Mouse (Mus musculus) telencephalon, adult 2 months (tissue): Measurements from ENCODE around the gene Bpifb2.
"Not testable (repeated sequence)": the region's sequence is repeated elsewhere in the genome, so short reads cannot be mapped to it uniquely, and the experiment has no call there.

Source experiments
- DNase-seq: peaks from one replicate; pipeline ENCODE4 v3.0.0-alpha.2; 2011; ENCODE audit warnings: low read depth, low spot score

Bpifb2 gene

GRCm38 (mm10) chr2:153874745-153875144 lies at the start of gene Bpifb2:
TSS of gene Bpifb2 (plus strand) at chr2:153875045.
- DNase-seq: no peak

DNA sequence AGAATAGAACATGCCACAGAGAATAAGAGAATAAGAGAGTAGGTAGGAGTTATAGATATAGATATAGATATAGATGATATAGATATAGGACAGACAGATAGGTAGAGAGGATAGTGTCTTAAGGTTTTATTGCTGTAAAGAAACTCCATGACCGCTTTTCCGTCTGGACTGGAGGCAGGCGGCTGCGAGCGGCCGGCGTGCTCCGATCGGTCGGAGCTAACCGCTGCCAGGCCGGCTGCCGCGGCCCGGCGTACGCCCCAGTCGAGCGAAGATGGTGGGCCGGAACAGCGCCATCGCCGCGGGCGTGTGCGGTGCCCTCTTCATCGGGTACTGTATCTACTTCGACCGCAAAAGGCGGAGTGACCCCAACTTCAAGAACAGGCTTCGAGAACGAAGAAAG lies 48.9 kb upstream of the Bpifb2 start:
- not testable (repeated sequence) for DNase-seq

- DNase-seq: no peak
These were observed 47.5 kb upstream of the Bpifb2 start for GRCm38 (mm10) chr2:153827171-153827830.

GRCm38 (mm10) chr2:153828704-153829103 lies 46.1 kb upstream of the Bpifb2 start:
- DNase-seq: no peak

GRCm38 (mm10) chr2:153833291-153833690 lies 41.6 kb upstream of the Bpifb2 start:
- no peak for DNase-seq

GRCm38 (mm10) chr2:153842854-153843253 lies 32.0 kb upstream of the Bpifb2 start:
- DNase-seq: no peak

GRCm38 (mm10) chr2:153848389-153848788 lies 26.5 kb upstream of the Bpifb2 start:
- DNase-seq: no peak

- DNase-seq: no peak
These were observed 24.4 kb upstream of the Bpifb2 start for GRCm38 (mm10) chr2:153850351-153851029.

- DNase-seq: no peak
These were observed 23.9 kb upstream of the Bpifb2 start for GRCm38 (mm10) chr2:153851030-153851360.

DNA sequence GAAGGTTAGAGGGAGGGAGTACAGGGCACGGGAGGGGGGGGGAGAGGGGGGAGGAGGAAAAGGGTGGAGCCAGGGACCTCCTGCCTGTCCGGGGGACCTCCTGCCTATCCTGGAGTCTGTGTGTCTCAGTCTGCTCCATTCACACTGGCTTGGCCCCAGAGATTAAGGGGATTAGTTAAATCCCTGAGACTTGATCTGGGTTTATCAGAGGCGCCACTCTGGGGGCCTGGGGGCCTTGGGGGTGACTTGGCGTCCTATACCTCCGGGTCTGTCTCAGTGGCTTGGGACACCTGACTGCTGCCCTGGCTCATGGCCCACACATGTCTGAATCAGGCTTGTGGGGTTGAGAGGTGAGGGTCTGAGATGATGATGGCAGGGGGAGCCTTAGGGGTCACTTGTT lies 21.3 kb upstream of the Bpifb2 start:
- no peak for DNase-seq

DNA sequence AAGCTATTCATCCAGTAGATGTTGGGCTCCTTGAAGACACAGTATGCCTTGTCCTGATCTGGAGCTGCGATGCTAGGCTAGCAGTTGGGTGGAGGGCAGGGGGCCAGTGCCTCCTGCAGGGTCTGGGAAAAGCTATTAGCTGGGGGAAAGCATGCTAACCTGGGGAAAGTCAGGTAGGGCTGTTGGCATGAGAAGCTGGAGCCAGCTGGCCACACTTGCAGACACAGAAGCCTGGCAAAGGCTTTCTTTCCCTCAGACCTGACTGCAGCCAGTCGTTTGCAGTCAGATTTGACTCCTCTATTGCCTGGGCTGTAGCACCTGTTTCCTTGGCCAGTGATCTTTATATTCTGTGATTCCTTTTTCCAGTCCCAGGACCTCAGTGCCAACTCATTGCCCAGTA lies 15.3 kb upstream of the Bpifb2 start:
- DNase-seq: no peak

GRCm38 (mm10) chr2:153860315-153860714 lies 14.5 kb upstream of the Bpifb2 start:
- no peak for DNase-seq

GRCm38 (mm10) chr2:153860715-153861114 lies 14.1 kb upstream of the Bpifb2 start:
- DNase-seq: no peak

DNA sequence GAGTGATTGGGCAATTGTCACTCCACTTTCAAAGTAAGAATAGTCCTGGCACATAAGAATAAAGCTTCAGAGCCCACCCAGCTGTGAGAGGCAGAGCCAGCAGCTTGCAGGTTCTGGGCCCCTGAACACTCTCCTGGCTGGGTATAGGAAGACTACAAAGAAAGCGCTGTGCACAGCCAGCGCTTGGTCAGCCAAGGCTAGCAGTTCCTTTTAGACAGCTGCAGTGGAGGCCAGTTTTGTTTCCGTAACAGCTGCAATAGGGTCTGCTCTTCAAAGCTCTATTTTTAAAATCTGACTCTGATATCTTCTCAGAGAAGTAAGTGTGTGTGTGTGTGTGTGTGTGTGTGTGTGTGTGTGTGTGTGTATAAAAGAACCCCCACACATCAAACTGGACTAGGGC lies 12.9 kb upstream of the Bpifb2 start:
- no peak for DNase-seq

GRCm38 (mm10) chr2:153870984-153871383 lies 3.9 kb upstream of the Bpifb2 start, which contains the start of gene Sun5:
TSS of gene Sun5 (minus strand) at chr2:153871084.
- DNase-seq: no peak

- DNase-seq: no peak
These were observed 24.3 kb downstream of the Bpifb2 start for GRCm38 (mm10) chr2:153899111-153899510.

DNA sequence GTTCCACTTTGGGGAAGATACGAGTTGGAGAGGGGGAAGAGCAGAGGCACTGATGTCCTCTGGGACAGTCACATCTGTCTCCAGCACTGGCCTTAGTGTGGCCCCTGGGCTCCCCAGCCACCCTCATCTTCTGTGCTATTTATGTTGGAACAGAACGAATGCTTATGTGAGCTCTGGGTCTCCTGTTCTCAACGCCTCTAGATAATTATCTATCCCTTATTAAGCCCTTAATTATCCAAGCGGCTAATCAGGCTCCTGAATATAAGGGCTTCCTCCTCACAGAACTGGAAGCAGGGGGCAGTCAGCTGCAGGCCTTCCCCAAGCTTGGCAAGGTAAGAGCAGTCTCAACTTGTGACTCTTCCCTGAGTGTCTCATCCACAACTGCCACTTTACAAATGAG lies 25.2 kb downstream of the Bpifb2 start, which contains the start of gene Bpifb6:
TSS of gene Bpifb6 (plus strand) at position 301 of the 400 bp plus-strand sequence.
- DNase-seq: no peak

DNA sequence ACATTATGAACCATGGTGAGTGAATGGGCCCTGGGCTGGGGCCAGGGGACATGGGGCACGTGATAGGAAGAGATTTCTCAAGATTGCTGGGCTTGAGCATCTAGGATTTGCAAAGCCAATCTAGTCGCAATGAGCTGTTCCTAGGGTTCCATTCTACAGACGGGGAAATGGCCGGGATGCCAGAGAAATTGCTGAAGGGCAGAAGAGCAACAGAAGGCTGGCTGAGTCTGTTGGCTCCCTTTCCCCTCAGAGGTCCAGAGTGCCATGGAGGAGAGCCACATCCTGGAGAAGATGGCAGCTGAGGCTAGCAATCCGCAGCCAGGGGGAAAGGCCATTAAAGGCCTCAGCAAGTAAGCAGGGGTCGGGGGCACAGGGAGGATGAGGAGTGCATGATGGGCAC lies 27.9 kb downstream of the Bpifb2 start:
- DNase-seq: no peak

GRCm38 (mm10) chr2:153906626-153907025 lies 31.8 kb downstream of the Bpifb2 start:
- no peak for DNase-seq

GRCm38 (mm10) chr2:153914151-153914550 lies 39.3 kb downstream of the Bpifb2 start:
- DNase-seq: peak; percentile 60

DNA sequence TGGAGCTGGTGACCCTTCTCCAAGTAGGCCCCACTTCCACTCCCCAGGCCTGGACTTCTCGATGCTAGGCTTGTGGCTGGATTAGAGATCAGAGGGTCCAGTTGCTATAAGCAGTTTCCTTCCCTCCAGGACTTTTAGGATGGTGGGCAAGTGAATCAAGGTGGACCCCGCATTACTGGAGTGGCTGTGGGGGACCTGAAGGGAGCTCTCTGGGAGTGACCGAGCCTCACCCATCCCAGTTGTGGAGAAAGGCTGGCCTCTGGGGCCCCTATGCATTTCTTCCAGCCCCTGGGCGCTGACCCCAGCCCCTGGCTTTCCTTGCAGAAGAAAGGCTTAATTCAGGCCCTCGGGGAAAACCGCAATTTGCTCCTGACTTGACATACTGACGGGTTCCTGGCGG lies 43.1 kb downstream of the Bpifb2 start, which contains the start of gene Bpifb3:
TSS of gene Bpifb3 (plus strand) at position 301 of the 400 bp plus-strand sequence.
- DNase-seq: no peak

DNA sequence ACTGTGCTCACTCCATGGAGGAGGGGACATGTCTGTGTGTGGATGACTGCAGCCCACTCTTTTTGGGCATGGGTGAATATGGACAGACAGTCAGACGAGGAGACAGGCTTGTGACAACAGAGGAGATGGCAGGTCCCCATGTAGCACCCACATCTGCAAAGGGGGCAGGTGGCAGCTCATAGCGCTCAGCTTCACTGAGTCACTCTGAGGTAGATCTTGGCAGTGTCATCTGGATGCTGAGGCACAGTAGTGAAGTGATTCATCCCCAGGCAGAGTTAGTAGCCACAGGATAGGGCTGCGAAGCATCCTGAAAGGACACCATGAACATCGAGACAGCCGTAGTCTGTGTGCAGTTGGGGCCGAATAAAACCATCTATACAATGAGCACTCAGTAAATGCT lies 46.4 kb downstream of the Bpifb2 start:
- peak; percentile 35 for DNase-seq

GRCm38 (mm10) chr2:153929871-153930413 lies 55.1 kb downstream of the Bpifb2 start:
- DNase-seq: no peak
